Mouse (Mus musculus) hematopoietic stem cell, adult 5-6 weeks (primary cell): ENCODE measurements around the gene Ten1. TPM values are rescaled to one million over a fixed set of nuclear protein-coding genes. Genes with fewer than 3 reads are reported as not detected.

ENCODE experiments used
- ATAC-seq, 2 experiments: fragments of 125-278 bp in 1 of 2; replicated peaks in 1 of 2; 2 replicates each; pipeline ENCODE4 v1.8.0; 2016 to 2017; ENCODE audit warnings: inconsistent platforms in 2 of 2, mild to moderate bottlenecking in 2 of 2, moderate number of reproducible peaks in 2 of 2, low read depth in 1 of 2, moderate TSS enrichment in 1 of 2; ENCODE audit not compliant: low FRiP score in 2 of 2, poor library complexity in 2 of 2, severe bottlenecking in 2 of 2, insufficient read depth in 1 of 2, low TSS enrichment in 1 of 2
- total RNA-seq: library from RNA; stranded (forward); fragments of 172-1452, 232-1000 nt; gene quantifications from 2 replicates; pipeline ENCODE4 v1.2.3, GENCODE M21; 2017

Gene Ten1
- total RNA-seq = 12.3 and 22.2 TPM in 2 replicates

DNA sequence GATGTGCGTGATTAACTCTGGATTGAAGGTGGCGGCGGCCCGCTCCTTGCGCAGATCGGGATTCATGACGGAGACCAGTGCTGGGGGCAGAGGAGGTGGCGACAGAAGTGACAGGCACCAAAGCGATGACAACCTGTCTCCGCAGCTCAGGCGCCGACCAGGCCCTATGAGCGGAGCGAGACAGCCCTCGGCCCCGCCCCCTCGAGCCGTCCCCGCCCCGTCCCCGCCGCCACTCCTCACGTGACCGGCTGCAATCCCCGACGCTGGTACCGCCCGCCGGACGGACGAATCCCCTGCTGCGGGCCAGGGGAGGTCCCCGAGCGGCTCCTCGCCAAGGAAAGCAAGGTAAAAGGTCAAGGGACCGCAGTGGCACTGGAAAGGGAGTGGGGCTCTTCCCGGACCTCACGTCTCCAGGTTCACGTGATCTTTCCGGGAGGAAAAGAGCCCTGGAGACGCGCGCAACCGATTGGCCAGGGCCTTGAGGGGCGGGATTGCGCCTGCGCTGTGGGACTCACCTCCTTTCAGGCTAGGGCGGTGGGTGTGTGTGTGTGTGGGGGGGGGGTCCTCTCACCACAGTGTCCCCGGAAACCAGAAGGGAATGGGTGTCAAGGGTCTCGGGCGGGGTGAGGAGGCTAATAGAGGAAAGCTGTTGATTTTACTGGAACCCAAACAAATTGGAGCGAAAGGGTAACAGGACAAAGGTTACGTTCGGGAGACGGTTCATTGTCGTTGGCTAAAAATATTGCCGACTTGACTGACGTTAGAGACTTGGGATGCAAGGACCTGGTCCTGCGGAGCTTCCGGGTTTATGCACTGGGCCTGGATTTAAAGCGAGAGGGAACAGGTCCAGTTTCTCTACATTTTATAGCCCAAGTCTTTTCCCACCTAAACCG lies at the start of gene Ten1, which contains the start of gene Acox1:
Gene Ten1 (plus strand): TSS at position 217 of the 893 bp plus-strand sequence.
Gene Acox1 (minus strand): TSS at position 407 of the 893 bp plus-strand sequence.
- peak; percentile 82 to 83 for ATAC-seq

DNA sequence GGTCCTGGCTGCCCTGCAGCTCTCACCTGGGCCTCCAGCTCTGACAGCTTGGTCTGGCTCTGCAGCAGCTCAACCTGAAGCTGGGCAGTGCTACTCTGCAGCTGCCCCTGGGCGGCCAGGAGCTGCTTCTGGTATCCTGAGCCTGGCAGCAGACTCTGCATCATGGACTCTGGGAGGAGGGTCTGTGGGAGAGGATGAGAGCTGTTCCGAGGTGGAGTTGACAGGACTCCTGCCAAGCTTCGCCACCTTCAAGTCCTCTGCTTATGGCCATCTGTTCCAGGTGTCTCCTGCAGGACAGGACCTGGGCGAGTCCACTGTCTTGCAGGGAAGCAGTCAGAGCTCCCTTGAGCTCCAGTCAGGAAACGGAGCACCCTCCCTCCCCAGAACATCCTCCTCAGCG lies 49.3 kb upstream of the Ten1 start:
- ATAC-seq = no peak

DNA sequence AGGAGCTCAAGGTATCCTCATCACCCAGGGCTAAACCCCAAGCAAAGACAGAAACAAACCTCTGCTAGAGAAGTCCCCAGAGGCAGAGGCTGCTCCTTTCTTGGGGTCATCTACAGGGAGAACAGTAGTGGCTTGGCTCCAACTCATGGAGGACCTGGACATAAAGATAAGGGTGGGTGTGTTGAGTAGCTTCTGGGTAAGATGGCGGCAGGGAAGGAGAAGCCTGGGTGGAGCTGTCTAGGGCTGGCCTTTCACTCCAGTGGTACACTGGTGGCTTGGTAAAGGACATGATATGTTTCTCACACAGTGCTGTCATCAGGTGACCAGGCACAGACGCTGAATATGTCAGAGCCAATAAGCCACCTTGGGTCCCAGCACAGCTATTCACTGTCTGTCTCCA lies 47.7 kb upstream of the Ten1 start:
- no peak for ATAC-seq

GRCm38 (mm10) chr11:116161312-116161711 lies 37.3 kb upstream of the Ten1 start:
- no peak for ATAC-seq

GRCm38 (mm10) chr11:116162146-116162545 lies 36.5 kb upstream of the Ten1 start:
- no peak for ATAC-seq

GRCm38 (mm10) chr11:116163002-116163401 lies 35.7 kb upstream of the Ten1 start:
- no peak for ATAC-seq

DNA sequence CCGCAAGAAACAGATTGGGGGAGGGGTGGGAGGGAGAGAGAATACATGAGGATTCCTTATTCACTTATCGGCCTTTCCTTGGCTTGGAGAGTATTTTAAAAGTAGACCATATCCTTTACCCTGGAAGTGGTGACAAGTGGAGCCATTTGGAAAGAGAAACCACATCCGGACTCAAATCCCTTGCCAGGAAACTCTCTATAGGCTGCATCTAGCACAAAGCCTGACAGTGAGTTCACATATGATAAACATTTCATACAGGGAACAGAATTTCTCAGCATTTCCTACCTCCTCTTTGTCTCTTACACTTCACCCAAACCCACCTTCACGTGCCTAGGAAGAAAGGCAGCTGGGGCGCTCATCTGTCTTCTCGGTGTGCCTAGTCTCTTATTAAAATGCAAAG lies 31.4 kb upstream of the Ten1 start:
- ATAC-seq = no peak

DNA sequence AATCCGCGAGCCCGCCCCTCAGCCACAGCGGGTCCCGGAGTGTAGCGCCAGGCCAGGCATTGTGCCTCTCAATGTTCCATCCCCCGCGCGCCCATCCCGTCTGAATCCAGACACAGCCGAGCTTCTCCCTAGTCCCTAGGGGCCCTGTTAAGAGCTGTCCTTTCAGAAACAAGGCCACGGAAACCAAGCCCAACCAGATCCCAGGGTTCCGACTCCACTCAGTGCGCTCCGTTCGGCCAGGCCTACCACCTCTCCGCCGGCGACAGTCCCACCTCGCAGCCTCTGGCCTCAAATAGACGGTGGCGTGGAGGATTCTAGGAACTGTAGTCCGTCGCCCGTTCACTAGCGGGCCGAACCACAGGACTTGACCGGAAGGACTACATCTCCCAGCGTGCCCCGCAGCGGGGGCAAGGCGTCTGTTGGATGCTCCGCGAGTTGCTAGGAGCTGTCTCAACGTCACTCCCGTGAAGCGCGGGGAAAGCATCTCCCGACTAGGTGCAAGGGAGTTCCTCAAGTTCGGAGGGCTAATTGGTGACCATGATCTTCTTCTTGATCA lies 30.7 kb upstream of the Ten1 start, which contains the start of gene Fbf1:
Gene Fbf1 (minus strand): TSS at position 283 of the 556 bp plus-strand sequence.
- peak; percentile 98 to 99 for ATAC-seq

GRCm38 (mm10) chr11:116169214-116169613 lies 29.4 kb upstream of the Ten1 start:
- no peak for ATAC-seq

GRCm38 (mm10) chr11:116170003-116170800 lies 28.5 kb upstream of the Ten1 start:
- no peak for ATAC-seq

DNA sequence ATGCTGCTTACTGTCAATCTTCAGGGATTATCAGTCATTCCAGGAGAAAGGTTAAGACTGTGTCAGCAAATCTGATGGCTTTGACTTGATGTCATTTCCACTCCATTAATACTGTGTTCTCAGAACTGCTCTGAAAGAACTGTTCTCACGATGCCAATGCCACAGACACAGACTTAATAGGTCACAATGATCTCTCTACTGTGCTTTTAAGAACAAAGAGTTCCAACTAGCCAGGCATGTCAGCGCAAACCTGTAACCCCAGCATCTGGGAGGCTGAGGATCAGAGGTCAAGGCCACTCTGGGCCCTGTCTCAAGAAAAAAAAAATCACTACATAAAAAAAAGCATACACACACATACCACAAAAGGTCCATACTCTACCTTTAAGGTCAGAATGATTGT lies 26.7 kb upstream of the Ten1 start:
- no peak for ATAC-seq

DNA sequence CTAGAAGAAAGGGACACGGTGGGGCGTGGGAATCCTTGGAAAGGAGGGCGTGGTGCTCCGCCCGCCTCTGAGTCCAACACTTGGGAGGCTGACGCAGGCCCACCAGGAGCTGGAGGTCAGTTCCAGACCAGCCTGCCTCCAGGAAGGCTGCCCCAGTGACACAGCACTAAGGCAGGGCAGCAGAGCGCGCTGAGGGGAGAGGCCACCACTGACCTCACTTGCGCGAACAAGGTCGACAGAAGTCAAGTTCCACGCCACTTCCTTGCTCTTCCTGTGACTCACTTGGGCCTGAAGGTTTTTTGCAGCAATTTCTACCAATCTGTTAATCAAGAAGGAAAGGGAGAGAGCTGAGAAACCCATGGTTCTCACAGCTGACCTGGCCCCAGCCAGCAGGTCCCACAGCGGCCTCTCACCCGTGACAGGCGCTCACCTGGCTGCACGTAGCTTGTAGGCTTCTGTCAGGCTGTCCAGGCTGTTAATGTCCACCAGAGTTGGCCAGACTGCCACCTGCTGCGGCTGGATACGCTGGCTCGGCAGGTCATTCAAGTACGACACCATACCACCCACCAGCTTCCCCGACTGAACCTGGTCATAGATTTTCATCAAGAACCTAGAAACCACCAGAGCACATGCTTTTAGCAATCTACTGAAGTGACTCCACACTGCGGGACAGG lies 23.7 kb upstream of the Ten1 start:
- ATAC-seq = no peak

- ATAC-seq = no peak
These were observed 22.6 kb upstream of the Ten1 start for GRCm38 (mm10) chr11:116176010-116176409.

DNA sequence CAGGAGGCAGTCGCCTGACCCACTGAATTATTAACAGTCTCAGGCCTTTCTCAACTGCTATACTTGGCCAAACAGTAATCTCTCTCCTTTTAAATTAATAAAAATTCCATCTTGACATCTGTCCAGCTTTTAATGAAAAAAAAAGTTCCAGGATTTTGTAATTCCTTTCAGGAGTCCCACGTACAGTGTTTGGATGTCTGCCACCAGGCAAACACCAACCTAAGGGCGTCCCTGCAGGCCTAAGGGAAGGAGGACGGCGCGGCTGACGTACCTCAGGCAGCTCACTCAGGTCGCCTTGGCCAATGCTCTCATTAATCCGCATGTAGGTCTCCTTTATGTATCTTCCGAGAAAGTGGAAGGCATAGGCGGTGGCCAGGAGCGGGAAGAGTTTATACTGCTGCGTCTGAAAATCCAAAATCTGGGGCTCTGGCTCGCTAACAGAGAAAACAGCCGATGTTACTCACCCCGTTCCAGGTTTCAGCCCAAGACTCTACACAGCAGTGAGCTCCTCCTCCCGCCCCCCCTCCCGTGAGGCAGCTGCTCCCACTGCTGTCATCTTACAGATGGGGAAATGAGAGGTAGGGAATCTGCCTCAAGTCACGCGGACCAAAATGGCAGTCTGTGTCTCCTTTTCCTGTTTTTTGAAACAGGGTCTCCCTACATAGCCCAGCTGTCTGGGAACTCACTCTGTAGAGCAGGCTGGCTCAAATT lies 20.1 kb upstream of the Ten1 start:
- no peak for ATAC-seq

DNA sequence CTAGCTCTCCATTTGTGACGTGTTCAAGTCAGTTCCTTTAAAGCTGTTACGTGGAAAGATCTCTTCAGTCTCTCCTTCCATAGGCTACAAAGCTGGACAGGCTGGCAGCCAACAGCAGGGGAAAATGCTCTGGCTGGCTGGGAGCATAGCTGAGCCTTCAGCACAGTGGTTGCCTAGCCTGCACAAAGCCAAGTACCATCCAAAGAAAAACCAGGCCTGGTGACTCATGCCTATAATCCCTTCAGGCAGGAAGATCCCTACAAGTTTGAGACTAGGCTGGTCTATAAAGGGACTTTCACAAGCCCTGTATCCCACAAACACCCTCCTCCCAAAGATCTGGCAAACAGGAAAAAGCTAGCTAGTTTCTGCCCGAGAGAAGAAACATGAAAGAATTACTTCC lies 12.8 kb upstream of the Ten1 start:
- ATAC-seq = no peak

DNA sequence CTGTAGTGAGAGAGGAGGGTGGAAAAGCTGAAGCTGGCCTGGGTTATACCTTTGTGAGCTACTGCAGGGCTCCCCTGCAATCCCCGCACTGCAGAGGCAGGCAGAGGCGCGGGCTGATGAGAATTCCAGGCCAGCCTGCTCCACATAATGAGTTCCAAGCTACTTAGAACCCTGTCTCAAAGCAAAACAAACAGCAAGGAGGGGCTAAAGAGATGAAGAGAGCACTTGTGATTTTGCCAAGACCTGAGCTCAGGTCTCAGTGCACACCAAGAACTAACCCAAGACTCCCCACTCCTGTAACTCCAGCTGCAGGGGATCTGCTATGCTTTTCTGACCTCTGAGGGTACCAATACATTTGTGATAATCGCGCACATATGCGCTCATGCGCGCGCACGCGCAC lies 12.3 kb upstream of the Ten1 start:
- ATAC-seq = no peak
